Mouse (Mus musculus) lung, postnatal 0 days (tissue): ENCODE data around the gene Akap14.

Experiments
- CTCF ChIP-seq: IDR thresholded peaks from 2 replicates; pipeline ENCODE4 v1.5.1; 2016; ENCODE audit warnings: antibody characterized with exemption, mild to moderate bottlenecking
- EP300 ChIP-seq: IDR thresholded peaks from 2 replicates; pipeline ENCODE4 v1.6.1; 2016; ENCODE audit warnings: antibody characterized with exemption, mild to moderate bottlenecking, control low read depth

DNA sequence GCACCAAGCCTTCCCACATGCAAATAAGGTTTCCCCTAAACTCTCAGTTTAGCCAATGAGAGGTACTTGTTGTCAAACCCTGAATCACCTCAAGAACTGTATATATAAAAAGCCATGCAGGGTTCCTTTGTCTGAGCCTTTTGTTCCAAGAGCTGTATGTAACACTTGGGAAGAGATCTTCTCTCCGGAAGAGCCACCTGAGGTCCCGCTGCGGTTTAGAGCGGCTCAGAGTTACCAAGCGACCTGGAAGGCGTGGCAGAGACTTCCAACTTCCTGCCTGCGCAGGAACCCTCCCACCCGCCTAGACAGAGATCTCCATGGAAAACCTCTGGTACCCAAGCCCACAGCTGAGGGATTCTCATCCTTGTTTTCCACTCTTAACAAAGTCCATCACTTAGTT, 30.0 kb upstream of the Akap14 start:
- no peak for TF ChIP-seq CTCF
- TF ChIP-seq EP300: no peak
